Mouse (Mus musculus) cortical plate, adult 2 months (tissue): ENCODE results near the gene Cdk17.

Source experiments
- CTCF ChIP-seq: fragments of 200-500 bp; IDR thresholded peaks from 2 replicates; pipeline ENCODE4 v1.5.1; 2011; ENCODE audit warnings: mild to moderate bottlenecking, control low read depth, low read length; ENCODE audit not compliant: insufficient read depth; ENCODE audit errors: extremely low read depth
- POLR2A ChIP-seq: fragments of 200-500 bp; IDR thresholded peaks from 2 replicates; pipeline ENCODE4 v1.6.1; 2011; ENCODE audit warnings: mild to moderate bottlenecking, low read length, control low read depth; ENCODE audit not compliant: insufficient read depth; ENCODE audit errors: extremely low read depth

DNA sequence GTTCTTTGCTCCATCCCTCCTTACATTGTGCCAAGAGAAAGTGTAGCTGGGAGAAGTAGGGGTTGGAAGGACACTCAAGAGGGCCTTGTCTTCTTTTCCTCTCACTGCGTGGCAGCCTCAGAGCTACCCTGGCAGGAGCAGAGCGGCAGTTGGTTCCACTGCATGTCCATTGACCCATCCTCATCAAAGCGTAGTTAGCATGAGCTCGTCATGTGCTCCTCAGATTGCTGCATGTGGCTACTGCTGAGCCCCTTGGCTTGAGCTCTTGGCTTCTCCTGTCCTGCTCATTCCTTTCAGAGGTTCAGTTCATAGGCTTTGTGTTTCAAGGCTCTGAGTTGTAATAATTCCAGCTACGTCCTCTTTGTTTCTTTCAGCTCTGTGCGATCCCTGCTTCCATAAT is 36.4 kb downstream of the Cdk17 start:
- TF ChIP-seq CTCF (no peak), POLR2A (no peak)
